Mouse (Mus musculus): ENCODE measurements at regions not wholly inside any gene's neighbourhood (a gene's known extent, or its start where the extent isn't known, plus 50 kb on each side); places are given as distances from the start of the nearest gene placed in this dataset.

DNA sequence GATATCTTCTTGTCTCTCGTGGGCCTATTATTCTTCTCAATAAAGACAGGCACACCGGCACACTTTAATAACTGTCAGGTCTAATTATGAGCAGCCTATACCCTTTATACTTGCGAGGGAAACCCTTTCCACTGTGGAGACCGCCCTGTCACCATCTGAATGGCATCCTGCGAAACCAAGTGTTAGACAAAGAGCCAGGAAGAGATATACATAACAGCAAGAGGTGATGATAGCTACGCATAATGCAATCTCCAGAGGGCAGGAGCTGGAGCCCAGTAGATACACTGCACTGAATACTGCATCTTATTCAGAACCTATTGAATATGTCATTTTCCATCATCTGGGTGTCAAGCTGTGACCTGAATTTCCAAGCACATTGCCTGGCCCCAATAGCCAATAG, 187.7 kb downstream of the Kit start:
- DNase-seq (ENCODE audit: low spot score in 2 of 2) = no peak

- DNase-seq (ENCODE audit: low spot score in 2 of 2) = no peak
Observed at GRCm38 (mm10) chr5:75761459-75762310, 187.0 kb downstream of the Kit start.

DNA sequence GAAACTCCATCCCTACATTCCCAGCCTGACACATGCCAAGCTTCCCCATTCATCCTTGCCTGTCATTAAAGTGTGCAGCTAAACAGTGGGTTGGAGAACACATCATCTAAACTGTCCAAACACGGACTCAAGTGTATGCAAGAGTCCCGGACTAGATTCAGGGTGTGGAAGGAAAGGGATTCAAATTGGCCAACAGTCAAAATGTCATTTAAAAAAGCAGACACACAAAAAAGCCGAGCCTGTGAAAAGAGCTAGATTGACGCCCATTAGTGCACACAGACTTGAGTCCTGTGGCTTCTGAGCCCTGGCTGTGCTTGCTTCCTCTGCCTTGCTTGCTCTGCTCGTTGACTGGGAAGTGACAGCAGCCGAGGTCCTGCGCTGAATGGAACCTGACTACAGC, 181.5 kb downstream of the Kit start:
- DNase-seq (ENCODE audit: low spot score in 2 of 2) = no peak

- DNase-seq (ENCODE audit: low spot score in 2 of 2) = no peak
Observed at GRCm38 (mm10) chr5:75754356-75754755, 179.6 kb downstream of the Kit start.

DNA sequence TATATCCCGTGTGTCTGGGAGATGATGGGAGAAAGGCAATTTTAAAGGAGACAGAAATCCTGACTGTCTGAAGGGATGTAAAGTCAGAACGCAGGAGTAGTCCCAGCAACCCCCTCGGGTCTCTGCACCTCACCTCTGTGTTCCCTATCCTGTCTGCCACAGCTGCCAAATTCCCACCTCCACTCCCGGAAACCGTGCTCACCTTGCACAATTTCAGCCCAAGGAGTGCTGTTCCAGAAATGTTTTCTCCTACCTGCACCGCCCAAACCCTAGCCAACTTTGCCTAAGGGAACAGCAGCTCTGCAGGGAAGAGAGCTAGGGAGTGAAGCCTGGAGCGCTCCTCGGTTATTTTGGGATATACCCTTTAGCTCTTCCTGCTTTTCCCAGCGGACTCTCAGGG, 170.6 kb downstream of the Kit start:
- DNase-seq (ENCODE audit: low spot score in 2 of 2) = no peak

DNA sequence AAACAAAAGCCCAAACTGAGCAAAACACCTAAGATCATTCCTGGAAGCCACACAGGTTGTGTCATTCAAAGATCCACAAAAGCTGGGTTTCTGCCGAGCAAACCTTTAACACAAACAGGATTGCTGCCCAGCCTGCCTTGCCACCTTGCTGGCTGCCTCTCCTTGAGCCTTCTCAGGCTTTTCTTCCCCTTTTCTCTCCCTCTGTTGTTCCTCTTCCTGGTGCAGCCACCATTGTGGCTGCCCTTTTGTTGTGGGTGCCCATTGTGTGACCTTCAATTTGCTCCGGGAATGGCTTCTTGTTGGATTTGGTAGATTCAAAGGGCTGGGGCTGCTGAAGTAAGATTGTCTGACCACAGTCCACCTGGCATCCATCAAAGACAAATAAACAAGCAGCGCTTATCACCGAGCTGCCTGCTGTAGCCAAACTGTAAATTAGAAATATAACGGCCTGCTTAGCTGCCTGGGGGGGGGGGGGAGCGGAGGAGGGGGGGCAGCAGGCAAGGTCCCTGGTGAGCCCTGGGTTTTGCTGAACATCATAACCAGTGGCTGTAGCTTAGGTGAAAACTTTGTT, 169.8 kb downstream of the Kit start:
- no peak for DNase-seq (ENCODE audit: low spot score in 2 of 2)

DNA sequence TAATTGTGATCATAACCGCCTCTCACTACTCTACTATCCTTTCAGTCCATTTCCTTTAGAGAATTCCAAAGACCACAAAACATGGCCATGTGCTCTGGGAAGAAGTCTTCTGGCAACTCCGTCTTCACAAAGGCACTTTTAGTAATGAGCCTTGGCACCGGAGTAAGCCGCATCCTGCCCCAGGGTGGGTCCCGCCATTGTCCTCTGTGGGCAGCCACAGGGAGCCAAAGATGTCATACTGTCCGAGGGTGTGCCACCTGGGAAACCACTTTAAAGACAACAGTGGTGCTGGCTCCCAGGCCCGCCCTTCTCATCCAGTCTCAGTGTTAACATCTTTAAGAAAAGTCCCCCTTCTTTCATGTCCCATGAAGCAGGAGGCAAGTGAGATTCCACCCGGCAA, 164.6 kb downstream of the Kit start:
- DNase-seq (ENCODE audit: low spot score in 2 of 2) = no peak

GRCm38 (mm10) chr5:75738445-75738844, 163.7 kb downstream of the Kit start:
- no peak for DNase-seq (ENCODE audit: low spot score in 2 of 2)

GRCm38 (mm10) chr5:75737752-75738151, 163.0 kb downstream of the Kit start:
- DNase-seq (ENCODE audit: low spot score in 2 of 2) = no peak

DNA sequence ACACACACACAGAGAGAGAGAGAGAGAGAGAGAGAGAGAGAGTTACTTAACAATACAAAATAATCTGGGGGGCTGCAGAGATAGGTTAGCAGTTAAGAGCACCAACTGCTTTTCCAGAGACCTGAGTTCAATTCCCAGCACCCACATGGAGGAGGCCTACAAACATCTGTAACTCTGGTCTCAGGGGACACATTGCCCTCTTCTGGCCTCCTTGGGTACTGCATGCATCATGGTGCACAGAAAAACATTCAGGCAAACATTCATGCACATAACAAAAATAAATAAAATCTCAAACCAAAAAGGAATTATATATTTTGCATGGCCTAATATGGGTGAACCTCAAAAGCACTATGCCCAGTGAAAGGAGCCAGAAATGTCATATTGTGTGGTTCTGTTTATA, 161.6 kb downstream of the Kit start:
- no peak for DNase-seq (ENCODE audit: low spot score in 2 of 2)

GRCm38 (mm10) chr5:75734508-75734907, 159.8 kb downstream of the Kit start:
- DNase-seq (ENCODE audit: low spot score in 2 of 2) = no peak

DNA sequence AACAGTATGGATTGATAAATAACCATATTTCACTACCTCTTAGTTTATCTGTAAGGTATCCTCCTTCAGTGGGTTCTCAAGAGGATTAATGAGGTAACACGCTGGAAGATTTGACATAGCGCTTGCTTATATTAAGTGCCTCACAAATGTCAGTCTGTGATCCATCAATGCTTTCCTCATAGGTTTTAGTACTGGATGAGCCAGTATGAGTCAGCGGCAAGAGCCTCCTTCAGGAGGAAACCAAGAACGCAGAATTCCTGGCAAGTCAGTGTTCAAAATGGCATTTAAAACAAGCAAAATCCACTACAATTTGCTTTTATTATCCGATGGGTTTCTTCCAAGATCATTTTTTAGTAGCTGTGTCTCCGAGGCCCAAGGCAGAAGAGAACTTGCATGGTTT, 159.3 kb downstream of the Kit start:
- no peak for DNase-seq (ENCODE audit: low spot score in 2 of 2)

GRCm38 (mm10) chr5:75731236-75731635, 156.5 kb downstream of the Kit start:
- no peak for DNase-seq (ENCODE audit: low spot score in 2 of 2)

DNA sequence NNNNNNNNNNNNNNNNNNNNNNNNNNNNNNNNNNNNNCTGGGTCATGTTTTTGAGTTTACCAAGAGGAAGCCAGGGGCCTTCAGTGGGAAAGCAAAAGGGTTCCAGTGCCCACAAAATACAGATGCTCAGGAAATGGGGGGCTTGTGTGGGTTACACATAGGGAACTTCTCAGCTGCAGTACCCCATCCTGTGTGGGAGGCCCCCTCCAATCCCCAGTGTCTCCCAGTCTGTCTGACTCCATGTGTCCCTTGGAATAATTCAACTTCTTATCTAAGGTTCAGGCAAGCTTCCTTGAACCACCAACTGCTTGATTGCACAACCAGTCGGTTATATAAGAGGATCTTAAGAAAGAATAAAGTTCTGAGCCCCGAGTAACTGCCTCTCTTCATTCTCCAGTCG, 156.0 kb downstream of the Kit start:
- DNase-seq (ENCODE audit: low spot score in 2 of 2) = no peak

DNA sequence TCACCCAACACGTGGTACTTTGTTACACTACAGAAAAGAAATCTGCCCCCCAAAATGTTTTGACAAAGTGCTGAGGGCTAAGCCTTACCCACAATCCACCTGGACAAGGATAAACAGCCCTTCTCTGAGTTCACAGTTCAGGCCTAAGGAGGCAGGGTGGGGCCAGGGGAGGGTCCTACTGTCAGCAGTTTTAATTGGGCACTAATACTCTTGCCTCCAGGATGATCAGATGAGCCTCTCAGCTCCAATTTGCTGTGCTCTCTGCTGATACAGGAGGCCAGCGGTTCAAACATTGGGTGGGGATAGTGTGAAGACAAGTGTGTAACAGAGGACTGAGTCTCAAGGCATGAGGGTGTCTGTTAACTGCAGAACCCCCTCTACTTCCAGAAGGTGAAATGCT, 146.6 kb downstream of the Kit start:
- no peak for DNase-seq (ENCODE audit: low spot score in 2 of 2)

DNA sequence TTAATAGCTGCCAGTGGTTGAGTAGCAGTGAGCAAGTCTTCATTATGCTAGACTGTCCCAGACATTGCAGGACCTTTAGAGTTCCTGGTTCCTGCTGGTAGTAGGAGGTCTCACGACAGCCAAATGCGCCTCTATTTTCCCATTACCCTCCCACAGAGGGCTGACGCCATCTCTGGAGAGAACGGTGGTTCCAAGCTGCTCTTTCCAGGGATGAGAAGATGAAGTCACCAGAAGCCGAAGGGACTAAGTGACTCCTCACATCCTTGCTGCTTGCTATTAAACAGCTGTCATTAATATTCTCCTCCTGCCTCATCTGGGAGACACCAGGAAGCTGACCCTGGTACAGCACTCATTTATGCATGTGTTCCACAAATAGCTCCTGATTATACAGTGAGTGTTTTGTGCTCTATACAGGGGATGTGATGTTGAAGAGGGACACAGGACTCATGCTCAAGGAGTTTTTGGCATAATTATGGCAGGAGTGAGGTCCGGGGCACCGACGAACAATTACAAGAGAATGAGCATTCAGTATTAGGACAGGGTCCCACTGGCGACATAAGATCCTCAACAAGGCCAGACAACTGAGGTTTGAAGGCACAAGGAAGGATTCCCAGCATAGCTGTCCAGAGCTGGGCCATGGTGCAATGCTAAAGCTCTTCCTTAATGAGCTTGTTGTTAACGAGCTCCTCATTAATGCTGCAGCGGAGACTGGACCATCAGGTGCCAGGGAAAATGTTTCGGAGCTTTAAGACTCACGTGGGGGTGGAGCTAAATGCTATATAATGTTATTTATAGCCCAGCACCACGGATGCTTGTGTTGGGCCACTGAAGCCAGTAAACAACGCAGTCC, 145.6 kb downstream of the Kit start:
- DNase-seq (ENCODE audit: low spot score in 2 of 2) = no peak

- DNase-seq (ENCODE audit: low spot score in 2 of 2) = peak in 1 of 2 experiments; percentile 49
Observed at GRCm38 (mm10) chr5:75718511-75719225, 144.0 kb downstream of the Kit start.

All from cerebellum, postnatal 4 days (tissue).